Mouse (Mus musculus): ENCODE data around the gene Lrmda.
A peak's percentile ranks its signal among the peaks of the same experiment; 100 is the strongest.

Gene Lrmda

GRCm38 (mm10) chr14:22240315-22240714, 220.8 kb downstream of the Lrmda start:
- no peak for DNase-seq (ENCODE audit: low spot score in 2 of 2)

- DNase-seq (ENCODE audit: low spot score in 2 of 2), result no peak
Observed at GRCm38 (mm10) chr14:22255458-22255857, 235.9 kb downstream of the Lrmda start.

DNA sequence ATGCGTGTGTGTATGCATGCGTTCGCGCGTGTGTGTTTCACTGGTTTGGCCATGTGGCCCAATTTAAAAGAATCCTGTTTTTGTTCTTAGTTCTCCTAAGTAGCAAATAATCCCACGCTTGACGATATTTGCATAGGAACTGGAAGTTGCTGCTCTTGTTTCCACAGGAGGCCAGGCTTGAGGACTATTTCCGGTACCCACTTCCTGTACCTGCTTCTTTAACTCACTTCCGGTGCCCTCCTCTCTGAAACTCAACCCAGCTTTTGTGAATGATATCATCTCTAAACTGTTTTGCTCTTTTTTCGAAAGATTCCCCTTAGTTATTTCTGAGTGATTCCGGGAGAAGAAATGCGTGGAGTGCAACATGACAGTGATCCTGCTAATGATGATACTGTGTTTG, 236.8 kb downstream of the Lrmda start:
- DNase-seq (ENCODE audit: low spot score in 2 of 2), result no peak

- no peak for DNase-seq (ENCODE audit: low spot score in 2 of 2)
Observed at GRCm38 (mm10) chr14:22259376-22260032, 240.0 kb downstream of the Lrmda start.

DNA sequence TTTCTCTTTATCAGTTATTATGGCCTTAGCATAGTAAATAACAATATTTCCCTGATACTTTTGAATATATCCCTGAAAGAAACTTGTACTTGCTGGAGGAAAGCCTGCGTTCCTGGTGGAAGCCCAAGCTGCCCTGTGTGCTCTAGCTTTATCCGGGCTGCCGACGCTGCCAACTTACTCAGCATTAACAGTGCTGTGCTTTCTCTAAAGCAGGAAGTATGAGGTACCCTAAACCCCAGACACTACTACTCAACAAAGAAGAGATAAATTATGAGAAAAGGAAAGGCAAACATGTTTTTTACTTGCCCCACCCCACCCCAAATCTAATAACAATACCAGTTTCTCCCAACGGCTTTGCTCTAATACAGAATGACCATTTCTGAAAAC, 240.5 kb downstream of the Lrmda start:
- DNase-seq (ENCODE audit: low spot score in 2 of 2), result no peak

GRCm38 (mm10) chr14:22265229-22265905, 245.9 kb downstream of the Lrmda start:
- no peak for DNase-seq (ENCODE audit: low spot score in 2 of 2)

- no peak for DNase-seq (ENCODE audit: low spot score in 2 of 2)
Observed at GRCm38 (mm10) chr14:22269812-22270211, 250.3 kb downstream of the Lrmda start.

DNA sequence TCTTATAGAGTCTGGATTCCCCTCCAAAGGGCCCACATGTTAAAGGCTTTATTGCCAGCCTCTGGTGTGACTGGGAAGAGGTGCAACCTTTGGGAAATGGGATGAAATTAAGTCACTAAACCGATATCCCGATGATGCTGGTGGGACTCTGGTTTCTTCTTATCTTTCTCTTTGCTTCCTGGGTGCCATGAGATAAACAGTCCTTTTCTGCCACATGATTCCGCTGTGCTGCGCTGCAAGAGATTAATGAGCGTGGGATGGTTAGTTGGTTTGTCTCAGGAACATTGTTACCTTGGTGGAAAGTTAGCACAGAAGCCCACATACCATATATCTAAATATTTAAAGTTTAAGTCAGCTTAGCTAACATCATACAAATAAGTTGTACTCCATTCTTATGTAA, 258.5 kb downstream of the Lrmda start:
- no peak for DNase-seq (ENCODE audit: low spot score in 2 of 2)

DNA sequence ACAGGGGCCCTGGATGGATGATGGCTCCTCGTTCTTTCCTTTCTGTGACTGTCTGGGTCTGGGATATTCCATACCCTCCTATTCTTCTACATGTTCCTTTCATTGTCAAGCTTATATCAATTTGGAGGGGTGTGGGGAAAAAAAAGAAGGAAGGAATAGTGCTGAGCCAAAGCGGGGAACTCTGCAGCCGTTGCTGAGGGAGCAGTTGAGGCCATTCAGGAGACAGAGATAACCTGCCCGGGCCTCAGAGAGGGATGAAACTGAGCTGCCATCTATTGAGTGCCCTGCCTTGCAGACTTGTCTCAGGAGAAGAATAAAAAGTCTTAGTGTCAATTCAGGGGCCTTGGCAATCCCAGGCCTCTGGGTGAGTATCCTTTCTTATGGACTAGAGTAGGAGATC, 260.1 kb downstream of the Lrmda start:
- DNase-seq (ENCODE audit: low spot score in 2 of 2), result no peak

DNA sequence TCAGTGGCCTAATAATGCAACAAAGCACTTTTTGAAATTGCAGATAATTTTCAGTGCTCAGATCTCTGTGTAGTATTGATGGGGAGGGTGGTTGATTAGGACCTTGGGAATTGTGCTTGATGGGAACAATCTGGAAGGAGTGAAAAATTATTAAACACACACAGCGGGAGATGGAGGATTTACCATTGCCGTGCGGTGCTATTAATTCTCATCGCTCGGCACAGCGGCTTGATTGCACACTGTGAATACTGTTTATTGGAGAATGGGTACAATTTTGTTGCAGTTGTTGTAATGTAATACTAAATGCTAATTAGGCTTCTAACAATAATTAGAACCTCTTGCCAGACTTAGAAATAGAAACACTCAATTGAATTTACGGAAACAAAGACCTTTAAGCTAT, 262.1 kb downstream of the Lrmda start:
- DNase-seq (ENCODE audit: low spot score in 2 of 2), result no peak

DNA sequence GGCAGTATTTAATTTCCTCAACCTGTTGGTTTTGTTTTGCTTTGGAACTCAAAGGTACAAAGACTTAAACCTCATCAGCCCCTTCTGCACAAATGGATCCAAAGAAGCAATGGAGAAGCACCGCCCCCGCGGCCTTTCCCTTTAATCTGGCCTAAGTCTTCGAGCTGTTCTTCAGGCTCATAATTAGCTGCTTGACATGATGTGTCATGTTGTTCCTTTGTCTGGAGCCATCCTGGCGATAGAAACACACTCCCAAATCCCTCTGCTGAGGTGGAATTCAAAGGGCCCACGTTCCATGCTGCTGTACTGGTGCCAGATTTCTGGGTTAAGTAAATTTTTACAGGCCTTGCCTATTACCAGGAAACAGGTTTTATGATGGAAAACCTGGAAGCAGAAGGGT, 263.3 kb downstream of the Lrmda start:
- no peak for DNase-seq (ENCODE audit: low spot score in 2 of 2)

GRCm38 (mm10) chr14:22283722-22284121, 264.2 kb downstream of the Lrmda start:
- no peak for DNase-seq (ENCODE audit: low spot score in 2 of 2)

GRCm38 (mm10) chr14:22284823-22285517, 265.5 kb downstream of the Lrmda start:
- no peak for DNase-seq (ENCODE audit: low spot score in 2 of 2)

- DNase-seq (ENCODE audit: low spot score in 2 of 2), result no peak
Observed at GRCm38 (mm10) chr14:22285826-22286225, 266.3 kb downstream of the Lrmda start.

- no peak for DNase-seq (ENCODE audit: low spot score in 2 of 2)
Observed at GRCm38 (mm10) chr14:22288179-22288578, 268.7 kb downstream of the Lrmda start.

- peak in 1 of 2 experiments; percentile 11 for DNase-seq (ENCODE audit: low spot score in 2 of 2)
Observed at GRCm38 (mm10) chr14:22289380-22289922, 269.9 kb downstream of the Lrmda start.

DNA sequence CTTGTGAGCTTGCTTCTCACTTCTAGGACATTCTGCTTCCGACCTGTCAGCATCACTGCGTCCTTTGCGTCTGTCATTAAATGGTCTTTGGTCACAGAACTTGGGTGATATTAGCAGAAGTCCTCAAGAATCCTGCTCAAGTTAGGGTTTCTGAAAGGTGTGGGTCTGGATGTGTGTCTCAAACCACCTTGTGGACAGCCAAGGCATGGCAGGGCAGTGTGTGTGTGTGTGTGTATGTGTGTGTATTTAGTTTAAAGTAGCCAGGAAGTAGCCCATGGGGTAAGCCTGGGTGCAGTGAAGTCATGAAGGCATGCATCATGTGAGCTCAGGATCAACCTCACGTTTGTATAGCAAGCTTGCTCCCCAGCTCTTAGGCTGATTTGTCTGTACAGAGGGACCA, 274.9 kb downstream of the Lrmda start:
- DNase-seq (ENCODE audit: low spot score in 2 of 2), result no peak

- no peak for DNase-seq (ENCODE audit: low spot score in 2 of 2)
Observed at GRCm38 (mm10) chr14:22296655-22297239, 277.2 kb downstream of the Lrmda start.

GRCm38 (mm10) chr14:22306759-22307158, 287.2 kb downstream of the Lrmda start:
- no peak for DNase-seq (ENCODE audit: low spot score in 2 of 2)

DNA sequence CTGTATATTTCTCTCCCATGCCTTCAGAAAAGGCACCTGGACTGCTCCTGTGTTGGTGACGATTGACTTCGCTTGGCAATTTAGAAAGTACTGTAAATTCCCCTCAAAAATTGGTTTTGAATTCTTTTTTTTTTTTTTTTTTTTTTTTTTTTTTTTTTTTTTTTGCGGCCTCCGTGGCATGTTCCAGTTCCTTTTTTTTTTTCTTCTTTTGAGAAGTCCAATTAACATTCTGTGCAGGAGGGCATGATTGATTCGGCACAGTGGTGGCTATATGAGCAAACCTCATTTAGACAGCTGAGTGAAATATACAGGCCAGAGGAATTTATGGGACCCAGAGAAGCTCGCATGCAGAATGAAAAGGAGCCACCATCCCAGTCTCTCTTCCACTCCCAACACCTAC, 288.5 kb downstream of the Lrmda start:
- DNase-seq (ENCODE audit: low spot score in 2 of 2), result no peak

GRCm38 (mm10) chr14:22323058-22323457, 303.5 kb downstream of the Lrmda start:
- DNase-seq (ENCODE audit: low spot score in 2 of 2), result no peak

All from urinary bladder, postnatal 36 days (tissue).